Mouse (Mus musculus) heart, adult 8-10 months (tissue): ENCODE results near the gene Oaz3. TPM values are rescaled to one million over a fixed set of nuclear protein-coding genes. Genes with fewer than 3 reads are reported as not detected.
A peak's percentile ranks its signal among the peaks of the same experiment; 100 is the strongest.

Source experiments
- DNase-seq: peaks from one replicate; pipeline ENCODE4 v3.0.0; 2022; ENCODE audit warnings: low spot score
- total RNA-seq, 4 experiments: library from RNA; stranded (reverse); gene quantifications; 2 replicates each; pipeline ENCODE4 v1.2.4; 2022

The Oaz3 gene
- total RNA-seq, 4 experiments from 2014 or later, result 0.41 TPM; not detected in 3

GRCm38 (mm10) chr3:94456529-94457000 lies 12.8 kb upstream of the Oaz3 start:
- DNase-seq, result peak; percentile 77

GRCm38 (mm10) chr3:94449377-94449776 lies 5.7 kb upstream of the Oaz3 start:
- no peak for DNase-seq

- DNase-seq, result peak; percentile 91
These were observed 641 bp downstream of the Oaz3 start, which contains the start of gene Mrpl9 for GRCm38 (mm10) chr3:94442951-94443596. Gene Mrpl9 (plus strand): TSS chr3:94443318.

GRCm38 (mm10) chr3:94441182-94441581 lies 2.5 kb downstream of the Oaz3 start:
- DNase-seq, result no peak

- no peak for DNase-seq
These were observed 7.3 kb downstream of the Oaz3 start for GRCm38 (mm10) chr3:94436420-94436819.

GRCm38 (mm10) chr3:94434305-94434704 lies 9.4 kb downstream of the Oaz3 start:
- DNase-seq, result no peak

- no peak for DNase-seq
These were observed 12.7 kb downstream of the Oaz3 start for GRCm38 (mm10) chr3:94430980-94431379.

GRCm38 (mm10) chr3:94413031-94413679 lies 30.6 kb downstream of the Oaz3 start, which contains the start of gene Tdrkh:
Gene Tdrkh (plus strand): TSS chr3:94413273.
- DNase-seq, result peak; percentile 91

- no peak for DNase-seq
These were observed 31.2 kb downstream of the Oaz3 start for GRCm38 (mm10) chr3:94412530-94412929.

- no peak for DNase-seq
These were observed 38.2 kb downstream of the Oaz3 start for GRCm38 (mm10) chr3:94405561-94405960.

GRCm38 (mm10) chr3:94404366-94405054 lies 39.2 kb downstream of the Oaz3 start:
- no peak for DNase-seq

- no peak for DNase-seq
These were observed 41.3 kb downstream of the Oaz3 start for GRCm38 (mm10) chr3:94402451-94402850.

GRCm38 (mm10) chr3:94399663-94400310 lies 43.9 kb downstream of the Oaz3 start:
- DNase-seq, result no peak

GRCm38 (mm10) chr3:94398943-94399481 lies 44.7 kb downstream of the Oaz3 start:
- DNase-seq, result no peak

GRCm38 (mm10) chr3:94398217-94398616 lies 45.5 kb downstream of the Oaz3 start, which contains the start of gene Lingo4:
Gene Lingo4 (plus strand): TSS chr3:94398517.
- no peak for DNase-seq

- DNase-seq, result no peak
These were observed 46.9 kb downstream of the Oaz3 start for GRCm38 (mm10) chr3:94396851-94397250.

- DNase-seq, result no peak
These were observed 47.4 kb downstream of the Oaz3 start for GRCm38 (mm10) chr3:94396336-94396735.

GRCm38 (mm10) chr3:94393049-94393448 lies 50.7 kb downstream of the Oaz3 start:
- DNase-seq, result no peak

GRCm38 (mm10) chr3:94392128-94392527 lies 51.6 kb downstream of the Oaz3 start:
- DNase-seq, result no peak

GRCm38 (mm10) chr3:94391001-94391400 lies 52.7 kb downstream of the Oaz3 start:
- DNase-seq, result no peak

- DNase-seq, result no peak
These were observed 54.3 kb downstream of the Oaz3 start for GRCm38 (mm10) chr3:94389420-94389819.

GRCm38 (mm10) chr3:94388047-94388446 lies 55.7 kb downstream of the Oaz3 start:
- no peak for DNase-seq
